Mouse (Mus musculus) liver, embryonic 12.5 days (tissue): Measurements from ENCODE around the gene Tmem132c. TPM values are rescaled to one million over a fixed set of nuclear protein-coding genes. Genes with fewer than 3 reads are reported as not detected.

ENCODE experiments used
- ATAC-seq: fragments of 200-750 bp; cut with Nextera tagmentation; 2 replicates; pipeline ENCODE4 v1.8.0; 2017; ENCODE audit warnings: moderate number of reproducible peaks, mild to moderate bottlenecking, moderate library complexity
- H3K27ac ChIP-seq: fragments of 300-500 bp; sonication (generic); 2 replicates; pipeline ENCODE4 v1.5.1; 2016; ENCODE audit warnings: mild to moderate bottlenecking
- H3K27me3 ChIP-seq: fragments of 300-500 bp; sonication (generic); replicated peaks from 2 replicates; pipeline ENCODE4 v1.6.1; 2016; ENCODE audit warnings: mild to moderate bottlenecking, moderate library complexity
- H3K36me3 ChIP-seq: fragments of 300-500 bp; sonication (generic); 2 replicates; pipeline ENCODE4 v1.6.1; 2016; ENCODE audit warnings: mild to moderate bottlenecking, moderate library complexity
- H3K4me1 ChIP-seq: fragments of 300-500 bp; sonication (generic); 2 replicates; pipeline ENCODE4 v1.6.1; 2016
- H3K4me2 ChIP-seq: fragments of 300-500 bp; sonication (generic); 2 replicates; pipeline ENCODE4 v1.6.1; 2016; ENCODE audit warnings: mild to moderate bottlenecking, moderate library complexity
- H3K4me3 ChIP-seq: fragments of 300-500 bp; sonication (generic); 2 replicates; pipeline ENCODE4 v1.5.1; 2016; ENCODE audit warnings: mild to moderate bottlenecking, moderate library complexity
- H3K9ac ChIP-seq: fragments of 300-500 bp; sonication (generic); 2 replicates; pipeline ENCODE4 v1.6.1; 2016; ENCODE audit warnings: mild to moderate bottlenecking, moderate library complexity
- H3K9me3 ChIP-seq: fragments of 300-500 bp; sonication (generic); replicated peaks from 2 replicates; pipeline ENCODE4 v1.6.1; 2016; ENCODE audit warnings: mild to moderate bottlenecking, moderate library complexity
- WGBS: fragments of 180-500 bp; shearing (Covaris S2); methylation state at CpG from one replicate; pipeline ENCODE4 v1.1.7; 2016; ENCODE audit not compliant: insufficient replicate concordance; 5-methylcytosine and 5-hydroxymethylcytosine counted together
- polyA plus RNA-seq: library from polyadenylated mRNA; unstranded; fragments of >200 nt; fragmentation: Nextera tagmentation; extraction: Ambion mirVana; gene quantifications from 2 replicates; pipeline ENCODE4 v1.2.1, GENCODE M21; 2016

The Tmem132c gene
- 0.27 and 0.57 TPM in 2 replicates for polyA plus RNA-seq

GRCm38 (mm10) chr5:127241136-127241924 lies at the start of gene Tmem132c:
Gene Tmem132c, plus strand, starts transcription at chr5:127241808.
- no peaks in the 10 kb centered on the region; the same call in 1 of the 2 replicates for H3K9me3 ChIP-seq
- H3K4me1 ChIP-seq = no peaks in the 10 kb centered on the region
- peak within 1 kb of the TSS; percentile 59 for H3K4me2 ChIP-seq
- peak within 1 kb of the TSS; percentile 38 for H3K4me3 ChIP-seq
- H3K27ac ChIP-seq = no peak within 1 kb of the TSS
- 2% methylated on average over 57 of the region's 58 CpGs for WGBS
- H3K36me3 ChIP-seq = no peaks in the 10 kb centered on the region
- ATAC-seq = peak; percentile 63
- H3K27me3 ChIP-seq = peaks cover 64% of the 10 kb centered on the region
- no peak within 1 kb of the TSS for H3K9ac ChIP-seq

DNA sequence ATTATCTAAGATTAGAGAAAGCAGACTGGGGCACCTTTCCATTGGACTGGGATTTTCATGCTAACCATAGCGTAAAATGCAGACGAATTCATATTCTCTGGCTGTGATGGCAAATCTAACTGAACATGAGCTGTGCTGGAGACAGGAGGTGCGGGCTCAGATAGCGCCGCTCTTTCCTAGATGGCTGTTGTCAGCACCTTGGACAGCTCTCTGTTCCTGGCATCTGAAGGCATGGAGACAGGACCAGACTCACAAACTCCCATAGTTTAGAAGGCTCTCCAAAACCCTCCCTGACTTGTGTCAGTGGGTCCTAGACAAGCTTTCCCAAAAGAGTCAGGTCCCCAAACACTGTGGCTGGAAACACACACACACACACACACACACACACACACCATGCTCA lies 49.7 kb upstream of the Tmem132c start:
- Histone ChIP-seq H3K4me2 (no peak overlapping the region), H3K36me3 (no peaks in the 10 kb centered on the region), H3K4me3 (no peak overlapping the region), H3K27me3 (no peaks in the 10 kb centered on the region), H3K9ac (no peak overlapping the region), H3K27ac (no peak overlapping the region), H3K4me1 (no peaks in the 10 kb centered on the region), H3K9me3 (peaks cover 47% of the 10 kb centered on the region)
- no peak for ATAC-seq
- 29% methylated on average over 5 of the region's 5 CpGs for WGBS

DNA sequence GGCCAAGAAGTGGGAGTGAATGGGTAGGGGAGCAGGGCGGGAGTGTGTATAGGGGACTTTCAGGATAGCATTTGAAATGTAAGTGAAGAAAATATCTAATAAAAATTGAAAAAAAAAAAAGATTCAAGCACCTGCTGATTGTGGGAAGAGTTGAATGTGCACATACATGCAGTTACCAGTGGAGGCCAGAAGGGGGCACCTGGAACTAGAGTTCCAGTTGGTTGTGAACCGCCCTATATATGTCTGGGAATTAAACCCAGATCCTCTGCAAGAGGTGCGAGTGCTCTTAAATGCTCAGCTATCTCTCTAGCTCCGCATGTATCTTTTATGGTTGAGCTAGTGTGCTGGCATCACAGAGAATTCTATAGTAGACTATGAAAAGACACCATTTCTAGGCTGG lies 42.8 kb upstream of the Tmem132c start:
- no peaks in the 10 kb centered on the region for H3K36me3 ChIP-seq
- no peaks in the 10 kb centered on the region for H3K4me1 ChIP-seq
- H3K9ac ChIP-seq = no peak overlapping the region
- ATAC-seq = no peak
- H3K9me3 ChIP-seq = peaks cover 37% of the 10 kb centered on the region
- H3K27ac ChIP-seq = no peak overlapping the region
- WGBS = 48% methylated on average over 4 of the region's 4 CpGs
- H3K4me3 ChIP-seq = no peak overlapping the region
- H3K27me3 ChIP-seq = no peaks in the 10 kb centered on the region
- no peak overlapping the region for H3K4me2 ChIP-seq

GRCm38 (mm10) chr5:127204881-127205280 lies 36.7 kb upstream of the Tmem132c start:
- H3K4me3 ChIP-seq = no peak overlapping the region
- H3K4me1 ChIP-seq = no peaks in the 10 kb centered on the region
- ATAC-seq = no peak
- 69% methylated on average over 8 of the region's 8 CpGs for WGBS
- no peaks in the 10 kb centered on the region for H3K36me3 ChIP-seq
- H3K4me2 ChIP-seq = no peak overlapping the region
- H3K27ac ChIP-seq = no peak overlapping the region
- peaks cover 37% of the 10 kb centered on the region for H3K9me3 ChIP-seq
- no peak overlapping the region for H3K9ac ChIP-seq
- no peaks in the 10 kb centered on the region for H3K27me3 ChIP-seq

DNA sequence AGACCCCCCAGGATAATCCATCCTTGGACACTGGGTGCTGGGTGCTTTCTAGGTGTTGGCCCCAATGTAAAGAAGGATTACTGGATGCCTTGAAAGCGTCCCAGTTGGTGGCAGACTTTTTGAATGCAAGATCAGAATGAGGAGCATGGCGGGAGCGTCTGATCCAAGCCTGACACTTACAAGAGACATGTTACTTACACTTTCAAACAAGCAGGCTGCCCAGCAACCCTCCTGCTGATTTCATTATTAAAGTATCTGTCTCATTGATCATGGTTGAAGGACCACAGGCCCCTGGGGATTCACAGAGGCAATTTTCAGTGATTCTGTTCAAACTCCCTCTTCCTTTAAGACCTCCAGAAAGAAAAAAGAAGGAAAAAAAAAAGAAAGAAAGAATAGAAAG lies 25.2 kb upstream of the Tmem132c start:
- H3K4me3 ChIP-seq = no peak overlapping the region
- no peaks in the 10 kb centered on the region for H3K36me3 ChIP-seq
- peaks cover 24% of the 10 kb centered on the region; the same call in 1 of the 2 replicates for H3K9me3 ChIP-seq
- 54% methylated on average over 3 of the region's 3 CpGs for WGBS
- no peaks in the 10 kb centered on the region for H3K4me1 ChIP-seq
- no peak overlapping the region for H3K9ac ChIP-seq
- no peaks in the 10 kb centered on the region for H3K27me3 ChIP-seq
- no peak overlapping the region for H3K27ac ChIP-seq
- no peak for ATAC-seq
- H3K4me2 ChIP-seq = no peak overlapping the region

- Histone ChIP-seq H3K9me3 (peaks cover 30% of the 10 kb centered on the region), H3K4me2 (no peak overlapping the region), H3K4me1 (no peaks in the 10 kb centered on the region), H3K27me3 (no peaks in the 10 kb centered on the region), H3K27ac (no peak overlapping the region), H3K36me3 (no peaks in the 10 kb centered on the region), H3K9ac (no peak overlapping the region), H3K4me3 (no peak overlapping the region)
- ATAC-seq = no peak
- WGBS = 49% methylated on average over 6 of the region's 6 CpGs
These were observed 23.9 kb upstream of the Tmem132c start for GRCm38 (mm10) chr5:127217725-127218124.

GRCm38 (mm10) chr5:127227929-127228595 lies 13.5 kb upstream of the Tmem132c start:
- no peak for ATAC-seq
- WGBS = 7% methylated on average over 14 of the region's 14 CpGs
- Histone ChIP-seq H3K9ac (no peak overlapping the region), H3K9me3 (0 out of 2 replicates have a peak, but pooled peaks cover 6% of the 10 kb centered on the region), H3K4me3 (no peak overlapping the region), H3K4me2 (peak overlapping the region; percentile 10; the same call in 1 of the 2 replicates), H3K27me3 (no peaks in the 10 kb centered on the region), H3K4me1 (no peaks in the 10 kb centered on the region), H3K27ac (no peak overlapping the region), H3K36me3 (no peaks in the 10 kb centered on the region)

- Histone ChIP-seq H3K4me1 (no peaks in the 10 kb centered on the region), H3K9ac (no peak overlapping the region), H3K4me3 (no peak overlapping the region), H3K27me3 (peaks cover 13% of the 10 kb centered on the region; the same call in 1 of the 2 replicates), H3K27ac (no peak overlapping the region), H3K36me3 (no peaks in the 10 kb centered on the region), H3K9me3 (no peaks in the 10 kb centered on the region; the same call in 1 of the 2 replicates), H3K4me2 (no peak overlapping the region)
- no peak for ATAC-seq
- WGBS = 8% methylated on average over 7 of the region's 7 CpGs
These were observed 6.9 kb upstream of the Tmem132c start for GRCm38 (mm10) chr5:127234715-127235114.

GRCm38 (mm10) chr5:127235203-127235602 lies 6.4 kb upstream of the Tmem132c start:
- no peak for ATAC-seq
- no peaks in the 10 kb centered on the region for H3K36me3 ChIP-seq
- H3K9ac ChIP-seq = no peak overlapping the region
- H3K27ac ChIP-seq = no peak overlapping the region
- H3K4me1 ChIP-seq = no peaks in the 10 kb centered on the region
- H3K9me3 ChIP-seq = no peaks in the 10 kb centered on the region; the same call in 1 of the 2 replicates
- H3K4me3 ChIP-seq = no peak overlapping the region
- 8% methylated on average over 11 of the region's 11 CpGs for WGBS
- peaks cover 18% of the 10 kb centered on the region; the same call in 1 of the 2 replicates for H3K27me3 ChIP-seq
- no peak overlapping the region for H3K4me2 ChIP-seq

GRCm38 (mm10) chr5:127239706-127240105 lies 1.9 kb upstream of the Tmem132c start:
- Histone ChIP-seq H3K9ac (no peak overlapping the region), H3K9me3 (no peaks in the 10 kb centered on the region; the same call in 1 of the 2 replicates), H3K36me3 (no peaks in the 10 kb centered on the region), H3K27me3 (peaks cover 58% of the 10 kb centered on the region), H3K4me2 (no peak overlapping the region), H3K4me3 (no peak overlapping the region), H3K27ac (no peak overlapping the region), H3K4me1 (no peaks in the 10 kb centered on the region)
- WGBS = 47% methylated on average over 7 of the region's 7 CpGs
- ATAC-seq = no peak

DNA sequence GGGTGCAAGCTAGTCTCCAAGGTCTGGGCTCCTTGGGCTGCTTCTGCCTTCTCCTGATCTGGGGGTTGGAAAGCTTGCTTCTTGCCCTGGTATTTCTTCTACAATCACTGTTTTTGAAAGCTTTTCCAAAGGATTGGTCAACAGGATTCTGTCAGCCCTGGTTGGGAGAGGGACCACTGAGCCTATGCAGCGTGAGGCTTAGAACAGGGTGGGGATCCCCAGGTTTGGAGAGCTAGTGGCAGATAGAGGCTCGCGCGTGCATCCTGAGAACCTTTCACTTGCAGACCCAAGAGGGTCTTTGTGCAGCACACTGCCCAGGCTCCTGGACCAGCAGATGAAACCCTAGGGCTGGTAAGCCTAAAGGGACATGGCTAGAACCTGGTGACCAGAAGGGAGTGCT lies 962 bp upstream of the Tmem132c start:
- ATAC-seq = no peak
- Histone ChIP-seq H3K4me1 (no peaks in the 10 kb centered on the region), H3K4me3 (no peak overlapping the region), H3K36me3 (no peaks in the 10 kb centered on the region), H3K9me3 (no peaks in the 10 kb centered on the region; the same call in 1 of the 2 replicates), H3K9ac (no peak overlapping the region), H3K4me2 (no peak overlapping the region), H3K27me3 (peaks cover 63% of the 10 kb centered on the region), H3K27ac (no peak overlapping the region)
- 11% methylated on average over 4 of the region's 4 CpGs for WGBS
